Mouse (Mus musculus): ENCODE measurements around the gene 9330182O14Rik. TPM values are rescaled to one million over a fixed set of nuclear protein-coding genes. Genes with fewer than 3 reads are reported as not detected.
A peak's percentile ranks its signal among the peaks of the same experiment; 100 is the strongest.

9330182O14Rik gene
- polyA plus RNA-seq, 1 experiment from 2014 or later, result not detected

- WGBS, result 37% methylated on average over 13 of the region's 13 CpGs
- H3K27me3 ChIP-seq (replicated peaks; ENCODE audit: control insufficient read depth, insufficient read depth, low read length), result no peaks in the 10 kb centered on the region
- no peak overlapping the region for H3K4me3 ChIP-seq (ENCODE audit: low read depth, low read length)
- no peak overlapping the region for H3K27ac ChIP-seq (ENCODE audit: low read depth, low read length)
- H3K4me1 ChIP-seq (ENCODE audit: control insufficient read depth, insufficient read depth, low read length), result peaks cover 6% of the 10 kb centered on the region; the same call in 1 of the 2 replicates
- peak overlapping the region; percentile 8; the same call in 1 of the 2 replicates for H3K4me2 ChIP-seq (ENCODE audit: low read length)
- ATAC-seq, result peak; percentile 57
- H3K9ac ChIP-seq (ENCODE audit: low read length), result no peak overlapping the region
- no peaks in the 10 kb centered on the region for H3K9me3 ChIP-seq (replicated peaks; ENCODE audit: control insufficient read depth, low read length)
- DNase-seq (ENCODE audit: low spot score), result peak; percentile 62
- H3K36me3 ChIP-seq (ENCODE audit: control insufficient read depth, insufficient read depth, low read length), result no peaks in the 10 kb centered on the region
Measured at GRCm38 (mm10) chr15:40169705-40170104, 35.5 kb downstream of the 9330182O14Rik start.

- no peak for ATAC-seq
- DNase-seq (ENCODE audit: low spot score), result no peak
- no peak overlapping the region for H3K4me3 ChIP-seq (ENCODE audit: low read depth, low read length)
- no peaks in the 10 kb centered on the region for H3K4me1 ChIP-seq (ENCODE audit: control insufficient read depth, insufficient read depth, low read length)
- no peaks in the 10 kb centered on the region for H3K36me3 ChIP-seq (ENCODE audit: control insufficient read depth, insufficient read depth, low read length)
- H3K9me3 ChIP-seq (replicated peaks; ENCODE audit: control insufficient read depth, low read length), result no peaks in the 10 kb centered on the region
- 2% methylated on average over 2 of the region's 2 CpGs for WGBS
- no peak overlapping the region for H3K27ac ChIP-seq (ENCODE audit: low read depth, low read length)
- H3K27me3 ChIP-seq (replicated peaks; ENCODE audit: control insufficient read depth, insufficient read depth, low read length), result no peaks in the 10 kb centered on the region
- H3K9ac ChIP-seq (ENCODE audit: low read length), result no peak overlapping the region
- no peak overlapping the region for H3K4me2 ChIP-seq (ENCODE audit: low read length)
Measured at GRCm38 (mm10) chr15:40179423-40179822, 45.3 kb downstream of the 9330182O14Rik start.

- Histone ChIP-seq H3K4me2 (ENCODE audit: low read length) (no peak overlapping the region), H3K9me3 (replicated peaks; ENCODE audit: control insufficient read depth, low read length) (no peaks in the 10 kb centered on the region), H3K36me3 (ENCODE audit: control insufficient read depth, insufficient read depth, low read length) (no peaks in the 10 kb centered on the region), H3K9ac (ENCODE audit: low read length) (no peak overlapping the region), H3K27me3 (replicated peaks; ENCODE audit: control insufficient read depth, insufficient read depth, low read length) (no peaks in the 10 kb centered on the region), H3K4me3 (ENCODE audit: low read depth, low read length) (no peak overlapping the region), H3K27ac (ENCODE audit: low read depth, low read length) (no peak overlapping the region), H3K4me1 (ENCODE audit: control insufficient read depth, insufficient read depth, low read length) (no peaks in the 10 kb centered on the region)
- ATAC-seq (no peak), DNase-seq (ENCODE audit: low spot score) (no peak)
- 76% methylated on average over 6 of the region's 6 CpGs for WGBS
Measured at GRCm38 (mm10) chr15:40187017-40187416, 52.9 kb downstream of the 9330182O14Rik start.

Small RNA genes within 50 kb of the gene (microRNA-seq; reads per million reads assigned to microRNA genes)
- gene Gm25958, result not detected
